Mouse (Mus musculus) central nervous system, embryonic 11.5 days (tissue): ENCODE results near the gene Serpina3n. TPM values are rescaled to one million over a fixed set of nuclear protein-coding genes. Genes with fewer than 3 reads are reported as not detected.

Experiments
- polyA plus RNA-seq: library from polyadenylated mRNA; depleted of rRNA; stranded (reverse); fragments of >200 nt; gene quantifications from 2 replicates; pipeline ENCODE4 v1.2.3, GENCODE M21; 2012; rRNA removed

Gene Serpina3n
- polyA plus RNA-seq: not detected in 2 replicates

DNA sequence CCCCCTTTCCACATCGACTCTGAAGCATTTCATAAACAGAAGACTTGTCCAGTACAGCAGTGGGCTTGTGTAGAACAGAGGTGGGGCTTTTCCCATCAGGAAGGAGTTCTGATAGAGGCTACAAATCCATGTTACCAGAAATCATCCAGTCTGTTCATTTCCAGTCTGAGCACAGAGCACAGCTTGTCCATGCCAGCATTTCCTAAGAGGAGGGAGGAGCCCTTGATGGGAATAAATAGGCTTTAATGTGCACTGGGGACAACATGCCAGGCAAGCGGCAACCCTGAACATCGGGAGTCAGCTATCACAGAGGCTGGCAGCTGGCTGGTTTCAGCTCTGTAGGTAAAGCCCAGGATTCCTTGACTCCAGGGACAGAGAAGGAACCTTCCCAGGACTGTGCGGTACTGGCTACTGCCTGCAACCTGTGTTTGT, at the start of gene Serpina3n:
TSS of gene Serpina3n (plus strand) at position 276 of the 432 bp plus-strand sequence.

Other genes with a start within 250 kb of the Serpina3n start
- gene Serpina3f, start 192.2 kb upstream of the Serpina3n start, polyA plus RNA-seq: 0.15 and 0.25 TPM in 2 replicates
- gene Serpina3g, start 170.5 kb upstream of the Serpina3n start, polyA plus RNA-seq: 0.25 and 0.68 TPM in 2 replicates
- gene Serpina3i, start 143.6 kb upstream of the Serpina3n start, polyA plus RNA-seq: 0.05 and 0.07 TPM in 2 replicates
- not detected in 2 replicates for gene Serpina3j, start 92.2 kb upstream of the Serpina3n start, polyA plus RNA-seq
- not detected in 2 replicates for gene Serpina3k, start 68.2 kb upstream of the Serpina3n start, polyA plus RNA-seq
- gene Serpina3m, start 68.2 kb upstream of the Serpina3n start, polyA plus RNA-seq: not detected in 2 replicates
- 1.2 and 13.8 TPM in 2 replicates for gene Gsc, start 66.6 kb downstream of the Serpina3n start, polyA plus RNA-seq